Mouse (Mus musculus) kidney, adult 11 months (tissue): ENCODE results near the gene Rgma.
A peak's percentile ranks its signal among the peaks of the same experiment; 100 is the strongest.

Experiments
- DNase-seq: peaks from one replicate; pipeline ENCODE4 v3.0.0; 2022

Rgma gene

GRCm38 (mm10) chr7:73375257-73376100, at the start of gene Rgma:
Rgma (plus strand) TSS chr7:73375509.
- DNase-seq, result peak; percentile 4

- no peak for DNase-seq
Observed at GRCm38 (mm10) chr7:73326236-73326635, 49.1 kb upstream of the Rgma start.

- DNase-seq, result no peak
Observed at GRCm38 (mm10) chr7:73326680-73327079, 48.6 kb upstream of the Rgma start.

GRCm38 (mm10) chr7:73327193-73327592, 48.1 kb upstream of the Rgma start:
- no peak for DNase-seq

- no peak for DNase-seq
Observed at GRCm38 (mm10) chr7:73327652-73328051, 47.7 kb upstream of the Rgma start.

- DNase-seq, result no peak
Observed at GRCm38 (mm10) chr7:73328653-73329207, 46.6 kb upstream of the Rgma start.

- DNase-seq, result no peak
Observed at GRCm38 (mm10) chr7:73330754-73331153, 44.6 kb upstream of the Rgma start.

- no peak for DNase-seq
Observed at GRCm38 (mm10) chr7:73331645-73332044, 43.7 kb upstream of the Rgma start.

GRCm38 (mm10) chr7:73333398-73333988, 41.8 kb upstream of the Rgma start:
- no peak for DNase-seq

- no peak for DNase-seq
Observed at GRCm38 (mm10) chr7:73334883-73335282, 40.4 kb upstream of the Rgma start.

- no peak for DNase-seq
Observed at GRCm38 (mm10) chr7:73336380-73336779, 38.9 kb upstream of the Rgma start.

- peak; percentile 39 for DNase-seq
Observed at GRCm38 (mm10) chr7:73338353-73338752, 37.0 kb upstream of the Rgma start.

GRCm38 (mm10) chr7:73343852-73344251, 31.5 kb upstream of the Rgma start:
- no peak for DNase-seq

GRCm38 (mm10) chr7:73348585-73349124, 26.7 kb upstream of the Rgma start:
- DNase-seq, result no peak

GRCm38 (mm10) chr7:73349158-73349557, 26.2 kb upstream of the Rgma start:
- DNase-seq, result no peak

GRCm38 (mm10) chr7:73355229-73355628, 20.1 kb upstream of the Rgma start:
- no peak for DNase-seq

GRCm38 (mm10) chr7:73356901-73357300, 18.4 kb upstream of the Rgma start:
- DNase-seq, result no peak

GRCm38 (mm10) chr7:73357626-73358025, 17.7 kb upstream of the Rgma start:
- DNase-seq, result no peak

GRCm38 (mm10) chr7:73365511-73365910, 9.8 kb upstream of the Rgma start:
- DNase-seq, result no peak

GRCm38 (mm10) chr7:73365965-73366364, 9.3 kb upstream of the Rgma start:
- no peak for DNase-seq

GRCm38 (mm10) chr7:73367681-73368464, 7.4 kb upstream of the Rgma start:
- no peak for DNase-seq

- no peak for DNase-seq
Observed at GRCm38 (mm10) chr7:73369992-73370391, 5.3 kb upstream of the Rgma start.
